Mouse (Mus musculus): ENCODE data around the gene Rfc5.

- TF ChIP-seq CTCF (IDR thresholded peaks at IDR 0.05; ENCODE audit: control insufficient read depth, insufficient read depth, insufficient replicate concordance, low read depth, low read length) (no peak), POLR2A (IDR thresholded peaks at IDR 0.05; ENCODE audit: control insufficient read depth, low read depth, low read length) (no peak)
Measured at GRCm38 (mm10) chr5:117345432-117345976, 43.3 kb downstream of the Rfc5 start.
